Mouse (Mus musculus) c-Kit-positive CD71-positive TER-119-positive erythroid progenitor cells, embryonic 14.5 days (primary cell): ENCODE results near the gene Tigd2.
"Not testable (repeated sequence)": the region's sequence is repeated elsewhere in the genome, so short reads cannot be mapped to it uniquely, and the experiment has no call there.

ENCODE experiments used
- DNase-seq: peaks from one replicate; pipeline ENCODE4 v3.0.0-alpha.2; 2013; ENCODE audit warnings: low spot score

Tigd2 gene

DNA sequence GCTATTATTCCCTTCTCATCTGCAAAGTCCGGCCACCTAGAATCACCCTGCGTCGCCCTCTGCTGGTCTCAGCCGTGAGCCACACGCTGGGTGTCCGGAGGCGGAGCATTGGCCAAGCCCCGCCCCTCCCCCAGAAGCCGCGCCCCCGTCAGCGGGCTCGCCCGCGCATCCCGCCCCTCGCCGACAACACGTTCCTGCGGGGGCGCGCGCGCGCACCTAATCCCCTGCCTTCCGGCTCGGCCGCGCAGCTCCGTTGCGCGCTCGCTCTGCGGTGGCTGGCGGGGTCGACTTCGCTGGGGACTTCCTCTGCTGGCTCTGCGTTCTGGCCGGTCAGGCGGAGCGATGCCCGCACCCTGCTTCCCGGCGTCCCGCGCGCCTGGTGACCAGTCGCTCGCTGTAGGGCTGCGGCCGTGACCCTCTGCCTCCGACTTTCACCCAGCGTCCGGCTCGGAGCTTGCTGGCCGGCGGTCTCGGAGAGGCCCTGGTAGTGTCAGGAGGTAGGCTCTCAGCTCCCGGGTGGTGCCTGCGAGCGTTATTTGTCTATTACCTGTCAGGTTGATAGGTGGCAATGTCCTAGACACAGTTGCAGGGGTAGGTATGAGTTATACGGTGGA lies at the start of gene Tigd2:
Gene Tigd2 (plus strand): TSS at position 186 of the 614 bp plus-strand sequence.
- DNase-seq, result peak; percentile 79

DNA sequence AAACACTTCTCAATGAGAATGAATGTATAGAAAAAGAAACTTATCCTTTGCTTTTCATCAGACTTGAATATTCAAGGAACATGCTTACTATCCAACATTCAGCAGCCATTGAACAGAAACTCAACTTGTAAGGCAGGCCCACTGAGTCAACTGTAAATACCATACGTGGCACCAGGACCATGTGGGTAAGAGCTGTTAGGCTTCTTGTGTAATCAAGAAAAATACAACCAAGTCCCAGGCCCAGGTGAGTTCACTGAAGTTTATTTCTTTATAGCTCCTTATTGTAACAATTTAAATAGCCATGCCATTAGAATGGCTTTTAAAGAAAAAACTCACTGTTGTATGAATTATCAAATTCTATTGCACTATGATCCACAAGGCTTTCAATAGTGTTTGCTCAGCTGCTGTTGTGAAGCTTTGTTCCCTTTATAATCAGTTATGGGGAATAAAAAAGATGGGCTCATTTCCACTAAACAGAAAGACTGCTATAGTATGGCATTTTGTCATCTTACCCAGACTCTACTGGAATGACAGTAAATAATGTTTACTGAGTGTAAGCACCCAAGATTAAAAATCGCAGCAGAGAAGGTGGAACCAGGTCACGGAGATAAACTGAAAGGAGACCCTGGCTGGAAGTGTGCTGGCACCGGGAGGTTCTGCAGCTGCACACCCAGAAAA lies 46.7 kb upstream of the Tigd2 start:
- no peak for DNase-seq

DNA sequence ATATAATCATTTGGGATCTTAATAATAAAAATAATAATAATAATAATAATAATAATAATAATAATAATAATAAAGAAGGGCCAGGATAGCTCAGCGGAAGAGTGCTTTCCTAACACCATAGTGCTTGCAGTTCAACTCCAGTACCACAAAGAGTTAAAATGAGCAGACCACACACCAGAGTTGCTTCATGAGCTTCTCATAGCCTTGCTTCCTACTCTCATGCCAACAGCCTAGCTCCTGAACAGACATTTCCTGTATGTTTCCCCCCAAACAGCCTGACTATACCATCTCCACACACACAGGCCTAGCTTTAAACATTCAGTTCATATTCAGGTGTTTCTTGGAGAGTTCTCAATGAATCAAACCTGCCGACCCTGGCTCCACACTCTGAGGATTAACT lies 45.8 kb upstream of the Tigd2 start:
- no peak for DNase-seq

DNA sequence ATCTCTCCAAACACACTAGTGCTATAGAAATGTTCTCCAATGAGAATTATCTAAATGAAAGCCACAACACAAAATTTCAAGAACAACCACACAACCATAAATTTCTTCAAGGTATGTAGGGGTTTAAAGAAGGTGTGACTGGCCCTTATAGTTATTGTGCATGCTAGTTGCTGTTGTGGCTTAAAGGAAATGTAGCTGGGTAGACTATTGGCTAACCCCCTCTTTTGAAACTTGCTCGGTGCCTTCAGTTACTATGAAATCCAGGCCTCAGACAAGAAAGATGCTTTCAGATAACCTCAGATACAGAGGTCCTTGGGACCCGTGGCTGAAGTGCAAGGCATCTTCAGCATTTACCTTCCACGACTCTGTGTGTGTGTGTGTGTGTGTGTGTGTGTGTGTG lies 45.3 kb upstream of the Tigd2 start:
- DNase-seq, result no peak

DNA sequence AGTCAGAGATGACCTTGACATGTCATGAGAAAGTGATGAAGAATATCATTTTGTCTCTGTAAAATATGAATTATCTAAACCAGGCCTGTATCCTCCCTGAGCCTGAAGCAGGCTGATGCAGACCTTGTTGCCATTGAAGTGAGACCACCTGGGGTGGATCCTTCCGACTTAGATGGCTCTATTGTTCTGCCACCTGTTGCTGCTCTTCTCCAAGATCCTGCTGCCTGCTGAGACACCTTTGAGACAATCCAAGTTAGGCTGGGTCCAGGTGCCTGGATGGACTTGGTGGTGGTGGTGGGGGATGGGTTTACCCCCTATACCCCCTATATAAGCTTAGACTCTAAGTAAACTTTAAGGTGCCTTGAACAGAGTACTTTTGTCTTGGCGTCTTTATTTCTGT lies 39.7 kb upstream of the Tigd2 start:
- no peak for DNase-seq

DNA sequence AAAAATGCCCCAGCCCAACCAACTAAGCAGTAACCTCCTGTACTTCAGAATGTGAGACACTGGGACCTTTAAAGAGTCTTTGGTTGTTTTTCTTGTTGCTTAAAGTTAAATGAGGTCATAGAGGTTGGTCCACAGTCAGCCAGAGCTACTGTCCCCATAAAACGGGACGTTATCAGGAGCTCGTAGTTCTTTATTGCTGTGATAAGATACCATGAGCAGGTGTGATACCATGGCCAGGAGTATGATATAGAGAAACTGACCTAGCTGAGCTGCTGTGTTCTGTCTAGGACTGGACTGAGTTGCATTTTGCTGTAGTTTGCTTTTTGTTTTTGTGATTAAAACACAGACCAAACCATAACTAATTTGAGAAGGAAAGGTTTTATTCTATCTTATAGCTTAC lies 37.4 kb upstream of the Tigd2 start:
- DNase-seq, result no peak

DNA sequence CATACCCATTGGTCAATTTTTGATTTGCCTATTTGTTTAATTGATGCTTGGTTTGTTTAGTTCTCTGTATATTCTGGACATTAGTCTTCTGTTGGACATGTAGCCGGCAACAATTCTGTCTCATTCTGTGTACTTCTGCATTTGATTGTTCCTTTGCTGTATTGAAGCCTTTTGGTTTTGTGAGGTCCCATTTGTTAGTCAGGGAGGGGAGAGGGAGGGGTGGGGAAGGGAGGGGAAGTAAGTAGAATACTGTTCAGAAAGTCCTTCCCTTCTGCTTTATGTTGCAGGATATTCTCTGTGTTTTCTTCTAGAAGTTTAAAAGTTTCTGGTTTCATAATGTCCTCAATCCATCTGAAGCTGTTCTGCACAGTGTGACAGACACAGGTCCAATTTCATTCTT lies 34.7 kb upstream of the Tigd2 start:
- no peak for DNase-seq

DNA sequence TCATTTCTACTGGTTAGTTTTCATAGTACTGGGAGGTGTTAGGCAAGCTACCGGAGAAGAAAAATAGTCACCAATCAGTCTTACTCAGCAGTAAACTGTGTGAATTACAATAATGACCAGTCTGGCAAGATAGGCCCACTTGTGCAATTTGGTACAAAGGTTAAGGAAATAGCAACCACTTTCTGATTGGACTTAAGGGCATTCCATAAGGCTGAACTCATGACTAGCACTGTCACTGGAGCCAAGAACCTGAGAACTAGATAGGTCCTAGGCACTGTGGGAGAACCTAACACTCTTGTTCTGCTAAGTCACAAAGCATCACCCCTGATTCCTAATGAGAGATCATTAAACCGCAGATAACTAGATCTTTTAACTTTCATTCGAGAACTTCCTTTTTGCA lies 30.6 kb upstream of the Tigd2 start:
- DNase-seq, result no peak

DNA sequence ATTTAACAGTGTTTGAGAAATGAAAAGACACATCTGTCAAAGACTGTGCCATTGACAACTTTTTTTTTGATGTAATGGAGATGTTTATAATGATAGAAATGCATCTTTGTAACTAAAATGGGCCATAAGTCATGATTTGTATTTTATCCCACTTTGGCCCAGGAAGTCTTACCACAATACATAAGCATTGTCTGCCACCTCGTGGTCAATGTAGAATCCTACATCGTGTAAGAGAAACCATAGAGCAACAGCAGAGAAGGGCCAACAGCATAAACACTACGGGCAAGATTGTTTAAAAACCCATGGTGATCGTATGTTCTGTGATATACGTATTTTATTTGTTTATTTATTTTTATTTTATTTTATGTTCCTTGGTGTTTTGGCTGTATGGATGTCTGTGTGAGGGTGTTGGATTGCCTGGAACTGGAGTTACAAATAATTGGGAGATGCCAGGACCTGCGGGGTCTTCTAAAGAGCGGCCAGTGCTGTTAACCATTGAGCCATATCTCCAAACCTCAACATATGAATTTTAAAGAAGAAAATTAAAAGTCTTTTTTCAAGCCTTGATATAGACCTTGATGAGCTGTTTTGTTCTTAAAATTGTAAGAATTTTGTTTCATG lies 28.2 kb upstream of the Tigd2 start:
- peak; percentile 37 for DNase-seq

DNA sequence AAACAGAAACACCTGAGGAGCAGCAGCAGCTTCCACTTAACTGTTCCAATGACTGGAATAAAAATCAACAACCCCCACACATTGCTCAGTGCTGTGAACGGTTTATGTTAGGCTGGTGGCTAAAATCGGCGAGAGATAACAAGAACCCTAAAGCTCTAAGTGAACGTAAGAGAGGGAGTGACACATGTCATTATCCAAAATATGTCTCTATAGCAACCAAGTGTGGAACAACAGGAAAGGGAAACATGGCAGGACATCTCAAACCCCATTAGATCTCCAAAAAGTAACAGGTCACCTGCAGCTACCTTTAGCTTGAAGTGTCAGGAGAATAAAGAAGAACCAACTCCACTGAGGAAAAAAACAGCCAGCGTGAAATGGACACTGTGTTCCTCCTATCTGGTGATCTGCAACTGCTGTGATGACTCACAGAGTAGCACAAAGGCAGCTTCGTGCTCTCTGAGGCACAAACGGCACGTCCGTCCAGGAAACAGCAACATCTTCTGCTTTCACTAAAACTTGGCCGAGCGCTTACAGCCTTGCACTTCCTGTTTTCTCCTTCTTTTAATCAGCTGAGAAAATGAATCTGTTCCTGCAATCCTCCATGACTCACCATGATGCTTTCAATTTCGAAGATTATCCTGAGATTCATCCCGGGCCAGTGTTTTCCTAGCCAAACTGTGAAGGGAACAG lies 23.5 kb upstream of the Tigd2 start:
- no peak for DNase-seq

DNA sequence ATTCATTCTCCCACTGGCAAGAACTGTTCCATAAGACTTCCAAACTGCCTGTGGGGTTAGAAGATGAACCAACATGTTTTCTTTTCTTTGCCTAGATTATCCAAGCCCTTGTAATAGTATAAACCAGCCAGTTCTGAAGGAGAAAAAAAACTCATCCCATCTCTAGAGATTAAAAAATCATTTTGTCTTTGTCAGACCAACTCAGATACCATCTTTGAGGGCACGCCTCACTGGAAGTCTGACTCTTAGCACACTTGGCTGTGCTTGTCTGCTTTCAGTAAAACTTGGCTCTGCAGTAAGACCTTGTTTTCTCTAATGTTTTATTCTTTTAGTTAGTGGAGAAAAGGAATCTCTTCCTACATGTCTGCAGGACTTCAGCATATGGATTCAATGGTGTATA lies 18.7 kb upstream of the Tigd2 start:
- no peak for DNase-seq

DNA sequence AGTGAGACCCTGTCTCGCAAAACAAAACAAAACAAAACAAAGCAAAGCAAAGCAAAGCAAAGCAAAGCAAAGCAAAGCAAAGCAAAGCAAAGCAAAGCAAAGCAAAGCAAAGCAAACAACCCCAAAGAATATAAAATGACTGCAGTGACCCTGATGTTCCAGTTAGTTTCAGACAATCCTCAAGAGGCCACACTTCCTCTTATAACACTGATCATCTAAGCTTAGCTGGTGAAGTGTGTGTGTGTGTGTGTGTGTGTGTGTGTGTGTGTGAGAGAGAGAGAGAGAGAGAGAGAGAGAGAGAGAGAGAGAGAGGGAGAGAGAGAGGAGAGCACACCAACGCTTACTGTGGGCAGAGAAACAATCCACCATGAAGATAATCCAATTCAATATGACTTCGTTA lies 14.2 kb upstream of the Tigd2 start:
- DNase-seq, result not testable (repeated sequence)

DNA sequence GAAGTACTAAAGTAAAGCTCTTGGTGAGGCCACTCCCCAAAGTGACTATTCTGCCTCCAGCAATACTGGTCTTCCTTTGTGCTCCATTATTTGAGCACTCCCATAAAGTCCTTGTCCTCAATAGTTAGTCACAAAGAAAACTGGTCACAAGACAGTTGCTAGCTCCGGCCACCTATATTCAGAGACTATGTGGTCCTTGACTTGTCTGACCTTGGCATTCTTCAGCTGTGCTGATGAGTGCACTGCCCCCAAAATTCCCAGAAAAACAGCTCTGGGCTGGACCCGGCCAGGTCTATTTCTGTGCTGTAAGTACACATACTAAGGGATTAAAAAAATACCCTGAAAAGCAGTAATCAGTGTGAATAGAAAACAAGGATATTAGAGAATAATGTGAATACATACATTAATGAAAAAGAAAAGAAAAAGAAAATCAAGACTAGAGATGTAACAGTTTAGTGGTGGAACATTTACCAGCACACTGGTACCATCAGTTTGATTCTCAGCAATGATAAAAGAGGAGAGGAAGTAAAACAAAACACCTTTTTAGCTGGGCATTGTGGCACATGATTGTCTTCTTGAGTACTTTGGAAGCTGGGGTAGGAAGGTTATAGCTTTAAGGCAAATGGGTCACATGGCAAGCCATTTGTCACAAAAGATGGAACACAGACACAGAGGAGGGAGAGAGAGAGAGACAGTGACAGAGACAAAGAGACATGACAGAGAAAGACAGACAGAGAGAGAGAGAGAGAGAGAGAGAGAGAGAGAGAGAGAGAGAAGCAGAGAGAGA lies 12.6 kb upstream of the Tigd2 start:
- no peak for DNase-seq

DNA sequence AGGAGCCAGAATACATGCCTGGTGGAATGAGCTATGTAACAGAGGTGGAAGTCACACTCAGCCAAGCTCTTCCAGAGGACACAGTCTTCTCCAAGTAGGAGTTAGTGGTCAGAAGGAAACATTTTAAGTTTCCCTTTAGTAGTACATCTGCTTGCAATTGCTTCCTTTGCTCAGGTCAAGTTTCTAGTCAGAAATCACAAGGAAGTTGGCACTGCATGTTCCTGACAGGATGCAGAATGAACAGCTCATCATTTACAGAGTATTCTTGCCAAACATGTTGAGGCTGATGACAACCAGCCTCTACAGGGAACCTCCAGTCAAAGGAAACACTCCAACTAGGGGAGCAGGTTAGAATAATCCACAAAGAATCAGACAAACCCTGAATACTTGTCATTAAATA lies 11.9 kb upstream of the Tigd2 start:
- no peak for DNase-seq

DNA sequence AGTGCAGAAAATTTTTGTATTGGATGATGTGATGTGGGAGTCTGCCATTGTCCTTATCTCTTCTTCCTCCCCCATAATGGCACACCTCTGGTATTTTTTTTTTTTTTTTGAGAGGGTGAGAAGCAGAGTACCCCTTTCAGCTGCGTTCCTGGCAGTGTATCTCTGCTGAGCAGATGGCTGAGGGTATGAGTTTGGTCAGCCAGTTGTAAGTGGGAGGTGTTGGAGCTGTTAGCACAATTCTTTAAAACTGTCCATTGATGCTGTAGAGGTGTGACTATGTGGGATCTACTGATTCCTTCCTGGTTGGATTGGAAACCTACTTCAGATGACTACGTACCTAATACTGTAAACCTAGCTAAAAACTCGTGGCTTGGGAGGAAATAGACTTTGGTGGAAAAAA lies 10.3 kb upstream of the Tigd2 start:
- no peak for DNase-seq

DNA sequence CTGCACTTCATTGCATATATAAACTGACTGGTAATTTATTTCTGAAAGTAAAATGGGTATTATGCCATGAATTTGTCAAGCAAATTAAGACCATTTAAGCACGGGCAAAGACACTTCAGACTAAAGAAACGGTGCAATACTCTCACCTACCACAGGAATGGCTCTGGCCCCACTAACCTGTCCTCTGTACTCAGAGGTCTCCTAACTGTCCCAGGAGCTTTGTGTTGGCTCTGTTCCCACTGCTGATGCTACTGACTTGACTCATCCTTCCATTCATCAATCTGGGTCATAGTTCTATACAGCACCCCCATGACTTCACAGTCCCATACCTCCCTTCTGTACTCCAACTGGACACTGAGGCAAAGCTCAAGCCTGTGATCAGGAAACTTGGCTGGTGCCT lies 9.6 kb upstream of the Tigd2 start:
- no peak for DNase-seq

DNA sequence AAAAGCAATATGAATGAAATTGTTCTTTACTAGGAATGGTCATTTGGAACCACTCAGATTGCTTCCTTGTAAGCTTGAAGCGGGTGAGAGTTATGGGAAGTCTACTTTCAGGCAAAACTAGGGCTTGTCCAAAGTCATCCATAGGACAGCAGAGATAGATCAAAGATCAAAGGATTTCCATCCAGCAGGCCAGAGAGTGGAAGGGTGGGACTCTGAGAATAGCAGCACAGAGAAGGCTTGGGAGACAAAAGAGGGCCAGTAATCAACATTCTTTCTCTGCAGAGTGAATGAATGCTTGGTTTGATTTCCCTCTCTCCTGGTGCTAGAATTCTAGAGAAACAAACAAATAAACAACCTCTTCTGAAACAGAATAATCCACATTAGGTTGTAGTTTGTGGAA lies 1.1 kb upstream of the Tigd2 start:
- no peak for DNase-seq

DNA sequence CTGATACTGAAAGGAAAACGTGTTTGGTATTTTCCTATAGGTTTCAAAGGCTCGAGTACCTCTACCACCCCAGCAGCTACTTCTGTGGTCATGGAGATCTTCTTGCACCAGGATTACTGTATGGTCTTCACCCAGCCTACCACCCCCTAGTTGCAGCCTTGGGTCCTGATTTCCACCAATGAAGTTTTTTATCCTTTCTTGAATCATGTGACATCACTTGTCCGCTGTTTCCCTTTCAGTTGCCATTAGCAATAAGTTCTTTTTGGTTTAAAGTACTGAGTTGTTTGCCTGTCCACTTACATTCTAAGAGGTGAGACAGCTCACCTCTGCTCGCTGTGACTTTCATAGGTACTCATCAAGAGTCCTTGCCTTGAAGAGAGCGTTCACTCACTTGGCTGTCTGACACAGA lies 633 bp downstream of the Tigd2 start:
- DNase-seq, result peak; percentile 30

DNA sequence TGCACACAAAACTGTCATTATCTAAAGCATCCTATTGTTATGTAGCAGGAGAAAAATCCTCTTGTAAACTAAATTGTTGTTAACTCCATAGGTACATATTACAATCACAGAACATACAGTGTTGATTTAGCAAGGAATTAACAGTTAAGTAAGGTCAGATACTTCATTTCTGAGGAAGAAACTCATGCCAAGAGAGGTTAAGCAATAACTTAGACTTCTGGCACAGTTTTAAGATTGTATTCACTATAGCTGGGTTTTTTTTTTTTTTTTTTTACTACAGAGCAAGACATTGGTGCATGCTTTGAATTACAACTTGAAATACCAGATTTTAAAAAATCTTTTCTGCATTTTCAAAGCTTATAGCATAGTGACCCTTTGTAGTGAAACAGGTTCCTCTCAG lies 24.5 kb downstream of the Tigd2 start:
- no peak for DNase-seq

DNA sequence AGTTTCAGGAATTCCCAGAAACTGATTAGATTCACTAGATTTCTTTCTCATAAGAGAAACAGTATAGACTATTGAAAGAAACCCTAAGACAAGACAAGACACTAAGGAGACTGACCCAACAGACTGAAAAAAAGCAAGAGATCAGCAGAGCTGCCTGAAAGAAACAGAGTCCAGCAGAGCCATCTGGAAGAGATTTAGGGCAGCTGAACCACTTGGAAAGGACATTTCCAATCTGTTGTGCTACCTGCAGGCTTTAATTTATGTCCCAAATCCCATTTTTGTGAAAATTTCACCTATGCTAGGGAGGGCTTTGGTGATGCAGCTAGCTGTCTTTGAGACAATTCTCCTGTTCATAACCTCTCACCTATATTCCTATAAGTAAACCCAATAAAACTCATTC lies 25.0 kb downstream of the Tigd2 start:
- DNase-seq, result no peak

DNA sequence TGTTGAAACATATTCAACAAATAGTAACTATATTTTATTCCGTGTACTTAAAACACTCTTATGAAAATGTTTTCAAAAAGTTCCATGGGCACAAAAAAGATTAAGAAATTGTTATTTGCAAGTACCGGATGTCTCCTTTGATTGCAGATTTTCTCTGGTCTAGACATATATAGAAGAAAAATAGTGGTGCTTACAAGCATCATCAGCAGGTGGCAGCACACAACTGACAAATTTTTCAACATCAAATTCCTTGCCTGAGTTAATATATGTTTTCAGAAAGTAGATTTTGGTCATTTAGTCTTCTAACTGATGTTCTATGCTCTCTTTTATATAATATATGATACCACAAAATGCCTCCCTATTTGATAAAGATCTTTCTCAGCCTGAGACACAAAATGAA lies 41.0 kb downstream of the Tigd2 start:
- peak; percentile 1 for DNase-seq

DNA sequence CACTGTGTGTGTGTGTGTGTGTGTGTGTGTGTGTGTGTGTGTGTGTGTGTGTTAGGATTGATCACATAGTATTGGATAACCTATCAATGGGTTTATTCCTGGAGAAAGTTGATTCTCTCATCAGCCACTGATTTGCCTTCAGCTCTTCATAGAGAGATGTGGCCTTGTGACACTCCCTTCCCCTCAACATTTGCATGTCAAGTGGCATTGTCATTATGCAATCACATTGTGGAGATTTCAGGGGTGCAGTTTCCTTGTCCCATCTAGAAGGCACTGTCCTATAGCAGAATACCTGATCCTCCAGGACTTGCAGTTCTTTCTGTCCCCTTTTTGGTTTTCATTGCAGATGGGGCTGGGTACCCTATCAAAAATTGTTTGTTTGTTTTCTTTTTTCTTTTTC lies 41.9 kb downstream of the Tigd2 start:
- DNase-seq, result no peak
